Mouse (Mus musculus) E14TG2a.4 (cell line): ENCODE measurements around the gene Mettl7a1.
"Not testable (repeated sequence)": the region's sequence is repeated elsewhere in the genome, so short reads cannot be mapped to it uniquely, and the experiment has no call there.

ENCODE experiments used
- CTCF ChIP-seq: conservative IDR thresholded peaks from 2 replicates; pipeline ENCODE4 v1.5.1; 2014; ENCODE audit warnings: low read length
- NANOG ChIP-seq: IDR thresholded peaks from 2 replicates; pipeline ENCODE4 v1.6.1; 2014; ENCODE audit warnings: borderline replicate concordance, low read length, mixed read lengths

DNA sequence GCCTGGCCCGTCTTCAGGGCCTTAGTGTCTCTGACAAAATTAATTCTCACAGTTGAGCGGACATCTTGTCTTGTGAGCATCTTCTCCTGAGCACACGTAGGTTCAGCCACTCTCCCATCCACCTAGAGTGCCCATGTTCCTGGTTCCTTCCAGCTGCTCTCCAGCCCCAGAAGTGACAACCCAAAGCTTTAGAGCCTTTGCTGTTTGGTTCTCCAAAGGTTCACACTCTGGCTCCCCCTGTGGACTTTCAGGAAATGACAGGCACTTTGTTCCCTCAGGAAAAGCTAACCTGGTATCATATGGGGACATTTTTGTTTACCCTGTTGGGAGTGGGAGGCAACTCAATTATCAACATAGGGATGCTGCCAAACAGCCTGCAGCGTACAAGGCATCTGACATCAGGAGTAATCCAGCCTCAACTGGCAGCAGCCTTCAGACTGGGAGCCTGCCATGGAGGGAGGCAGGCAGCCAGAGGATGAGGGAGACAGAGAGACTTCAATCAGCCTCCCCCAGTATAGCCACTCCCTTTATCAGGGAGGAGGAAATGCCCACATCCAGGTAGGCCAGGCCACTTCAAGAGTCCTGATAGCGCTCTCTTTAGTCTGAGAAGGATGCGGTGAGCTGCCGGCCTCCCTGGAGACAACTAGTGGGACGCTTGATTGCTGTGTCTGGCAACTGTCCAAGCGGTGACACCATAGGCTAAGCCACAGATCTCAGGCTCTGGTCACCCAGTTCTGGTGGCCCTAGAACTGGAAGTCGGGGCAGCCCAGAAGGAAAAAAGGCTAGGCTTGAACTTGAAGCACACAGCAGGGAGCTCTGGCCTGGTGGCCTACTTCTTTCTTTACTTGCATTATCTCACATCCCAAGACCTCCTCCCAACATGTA lies 28.4 kb downstream of the Mettl7a1 start:
- peak; percentile 24 for TF ChIP-seq CTCF
- not testable (repeated sequence) for TF ChIP-seq NANOG
